Mouse (Mus musculus) erythroblast, adult 5-6 weeks (primary cell): ENCODE measurements around the gene Gstp1. TPM values are rescaled to one million over a fixed set of nuclear protein-coding genes. Genes with fewer than 3 reads are reported as not detected.
A peak's percentile ranks its signal among the peaks of the same experiment; 100 is the strongest.
"Not testable (repeated sequence)": the region's sequence is repeated elsewhere in the genome, so short reads cannot be mapped to it uniquely, and the experiment has no call there.

Experiments used
- ATAC-seq: replicated peaks from 2 replicates; pipeline ENCODE4 v1.8.0; 2016; ENCODE audit warnings: moderate number of reproducible peaks, mild to moderate bottlenecking, moderate TSS enrichment, inconsistent platforms; ENCODE audit not compliant: poor library complexity, low FRiP score, severe bottlenecking
- total RNA-seq, 2 experiments: library from RNA; stranded (forward) in 1 of 2; stranded (reverse) in 1 of 2; fragments of 150-400 nt in 1 of 2; fragments of 200-764, 138-1000 nt in 1 of 2; gene quantifications; 2 replicates each; pipeline versions ENCODE4 v1.2.3 to v1.2.4; 2015 to 2017; ENCODE audit warnings: low replicate concordance in 2 of 2

Gene Gstp1
- total RNA-seq, 2 experiments from 2014 or later: 40.6 to 134 TPM

DNA sequence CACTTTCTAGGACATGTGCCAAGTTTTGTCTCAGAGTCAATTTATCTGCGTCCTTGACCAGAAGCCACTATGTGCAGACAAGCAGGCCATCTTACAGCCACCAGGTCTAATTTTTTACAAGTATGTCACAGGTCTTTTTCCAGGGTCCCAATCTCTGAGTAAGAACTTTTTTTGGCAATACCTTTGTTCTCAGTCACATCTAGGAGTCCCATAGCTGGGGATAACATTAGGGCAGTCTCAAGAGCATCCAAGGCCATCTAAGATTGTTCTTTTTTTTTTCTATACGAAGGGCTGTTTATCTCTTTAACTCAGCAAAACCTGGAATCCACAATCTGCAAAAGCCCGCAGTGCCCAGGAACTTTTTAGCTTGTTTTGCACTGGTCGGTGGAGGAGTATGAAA, 25.6 kb upstream of the Gstp1 start:
- not testable (repeated sequence) for ATAC-seq

DNA sequence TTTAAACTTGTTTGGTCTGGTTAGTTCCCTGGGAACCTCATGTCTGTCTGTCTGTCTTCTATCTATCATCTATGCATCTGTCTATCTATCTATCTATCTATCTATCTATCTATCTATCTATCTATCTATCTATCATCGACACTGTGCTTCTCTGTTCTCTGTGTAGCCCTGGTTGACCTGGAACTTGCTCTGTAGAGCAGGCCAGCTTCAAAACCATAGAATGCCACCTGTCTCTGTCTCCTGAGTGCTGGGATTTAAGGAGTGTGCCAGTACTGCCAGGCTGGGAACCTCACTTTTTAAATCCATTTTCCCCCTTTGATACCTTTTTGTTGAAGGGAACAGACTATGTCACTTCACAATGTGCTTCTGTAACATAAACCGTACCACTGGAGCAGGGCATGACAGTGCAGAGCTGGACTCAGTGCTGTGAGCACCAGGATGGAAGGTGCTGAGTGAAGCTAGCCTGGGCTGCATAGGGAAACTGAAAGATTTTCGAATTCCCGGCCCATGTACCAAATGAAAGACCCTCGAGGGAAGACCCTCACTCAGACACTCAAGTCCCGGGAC, 23.2 kb upstream of the Gstp1 start:
- ATAC-seq: no peak

DNA sequence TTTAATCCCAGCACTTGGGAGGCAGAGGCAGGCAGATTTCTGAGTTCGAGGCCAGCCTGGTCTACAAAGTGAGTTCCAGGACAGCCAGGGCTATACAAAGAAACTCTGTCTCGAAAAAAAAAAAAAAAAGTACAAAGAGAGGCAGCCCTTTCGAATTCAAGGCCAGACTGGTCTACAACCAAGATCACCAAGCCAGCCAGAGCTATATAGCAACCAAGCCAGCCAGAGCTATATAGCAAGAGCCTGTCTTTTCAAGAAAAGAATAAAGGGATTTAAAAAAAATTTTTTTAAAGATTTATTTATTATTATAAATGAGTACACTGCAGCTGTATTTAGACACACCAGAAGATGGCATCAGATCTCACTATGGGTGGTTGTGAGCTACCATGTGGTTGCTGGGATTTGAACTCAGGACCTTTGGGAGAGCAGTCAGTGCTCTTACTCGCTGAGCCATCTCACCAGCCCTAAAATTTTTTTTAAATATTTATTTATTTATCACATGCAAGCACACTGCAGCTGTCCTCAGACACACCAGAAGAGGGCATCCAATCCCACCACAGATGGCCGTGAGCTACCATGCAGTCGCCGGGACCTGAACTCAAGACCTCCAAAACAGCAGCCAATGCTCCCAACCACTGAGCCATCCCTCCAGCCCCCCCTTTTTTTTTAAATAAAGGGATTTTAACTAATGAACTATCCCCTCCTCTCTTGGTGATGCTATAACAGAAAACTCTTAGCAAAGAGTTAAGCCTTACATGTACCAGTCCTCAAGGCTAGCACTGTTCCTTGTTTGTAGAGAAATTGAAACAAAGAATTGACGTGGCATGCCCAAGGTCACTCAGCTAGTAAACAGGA, 22.5 kb upstream of the Gstp1 start:
- not testable (repeated sequence) for ATAC-seq

DNA sequence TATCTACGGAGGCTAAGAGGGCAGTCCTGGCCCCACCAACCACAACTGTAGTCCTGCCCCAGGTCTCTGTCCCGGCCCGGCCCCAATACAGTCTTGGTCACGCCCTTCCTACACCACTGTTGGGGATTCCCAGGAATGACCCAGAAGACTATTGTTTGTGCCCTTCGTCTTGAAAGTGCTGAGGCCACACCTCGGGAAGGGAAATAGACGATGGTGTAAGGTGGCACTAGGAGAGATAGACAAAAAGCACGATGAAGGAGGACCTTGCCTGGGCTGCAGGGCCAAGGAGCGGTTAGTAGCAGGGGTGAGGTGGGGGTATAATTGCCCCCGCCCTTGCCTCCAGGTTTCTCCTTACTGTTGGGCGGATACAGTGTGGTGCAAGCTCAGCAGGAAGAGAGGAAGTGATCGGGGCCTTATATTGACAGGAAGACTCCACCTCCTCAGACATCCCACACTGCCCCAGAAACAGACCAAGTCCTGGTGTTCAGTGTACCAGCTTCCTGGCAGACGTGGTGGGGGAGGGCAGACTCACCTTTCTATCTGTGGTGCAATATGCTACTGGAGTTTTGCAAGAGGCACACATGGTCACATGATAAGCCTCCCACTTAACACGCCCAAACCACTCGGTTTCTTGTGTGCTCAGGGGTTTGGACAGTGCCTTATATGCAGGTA, 21.4 kb upstream of the Gstp1 start, which contains the start of gene Gstp3:
Gene Gstp3 (minus strand): TSS at position 501 of the 672 bp plus-strand sequence.
- peak; percentile 95 for ATAC-seq

DNA sequence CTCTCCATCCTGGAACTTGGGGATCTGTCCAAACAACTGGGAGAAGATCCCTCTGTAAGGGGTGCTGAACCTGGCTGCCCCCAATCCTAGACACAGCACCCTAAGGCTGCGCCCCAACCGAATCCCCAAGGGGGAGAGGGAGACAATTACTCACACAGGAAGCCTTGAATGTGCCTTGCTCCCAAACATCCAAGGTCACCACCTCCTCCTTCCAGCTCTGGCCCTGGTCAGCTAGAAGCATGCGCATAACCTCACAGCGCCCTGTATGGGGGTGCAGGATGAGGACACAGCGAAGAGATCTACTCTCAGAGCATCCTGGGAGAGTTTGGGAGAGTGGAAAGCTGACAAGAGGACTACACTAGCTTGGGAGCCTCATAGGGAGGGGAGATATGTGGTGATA, 20.8 kb upstream of the Gstp1 start:
- peak; percentile 1; the same call in 1 of the 2 replicates for ATAC-seq

DNA sequence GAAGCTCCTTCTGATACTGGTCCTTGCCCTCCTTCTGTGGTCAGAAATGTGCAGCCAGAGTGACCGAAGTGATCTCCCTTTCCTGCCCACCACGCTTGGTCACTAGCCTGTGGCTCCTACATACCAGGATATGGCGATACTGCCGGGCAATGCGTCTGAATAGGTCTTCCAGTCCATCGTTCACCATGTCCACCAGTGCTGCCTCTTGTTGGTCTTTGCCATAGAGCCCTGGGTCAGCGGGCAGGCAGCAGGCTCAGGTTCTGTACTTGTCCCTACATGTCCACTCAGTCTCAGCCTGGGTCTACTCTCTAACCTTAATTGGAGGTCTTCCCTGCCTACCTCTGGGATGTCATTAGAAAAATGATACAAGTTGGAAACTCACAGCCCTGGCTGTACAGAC, 20.2 kb upstream of the Gstp1 start:
- no peak for ATAC-seq

DNA sequence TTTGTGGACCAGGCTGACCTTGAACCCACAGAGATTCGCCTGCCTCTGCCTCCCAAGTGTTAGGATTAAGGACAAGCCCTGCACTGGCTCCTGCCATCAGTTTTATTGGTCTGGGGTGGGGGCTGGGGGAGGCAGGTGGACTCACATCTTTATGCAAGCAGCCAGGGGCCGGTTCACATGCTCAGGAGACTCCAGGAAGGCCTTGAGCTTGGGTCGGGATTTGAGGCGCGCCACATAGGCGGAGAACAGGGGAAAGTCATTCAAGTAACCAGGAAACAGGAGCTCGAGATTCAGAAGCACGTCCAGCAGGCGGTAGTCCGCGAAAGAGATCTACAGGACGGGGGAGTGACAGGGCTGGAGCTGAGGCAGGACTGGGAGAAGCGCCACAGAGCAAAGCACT, 19.6 kb upstream of the Gstp1 start:
- no peak for ATAC-seq

DNA sequence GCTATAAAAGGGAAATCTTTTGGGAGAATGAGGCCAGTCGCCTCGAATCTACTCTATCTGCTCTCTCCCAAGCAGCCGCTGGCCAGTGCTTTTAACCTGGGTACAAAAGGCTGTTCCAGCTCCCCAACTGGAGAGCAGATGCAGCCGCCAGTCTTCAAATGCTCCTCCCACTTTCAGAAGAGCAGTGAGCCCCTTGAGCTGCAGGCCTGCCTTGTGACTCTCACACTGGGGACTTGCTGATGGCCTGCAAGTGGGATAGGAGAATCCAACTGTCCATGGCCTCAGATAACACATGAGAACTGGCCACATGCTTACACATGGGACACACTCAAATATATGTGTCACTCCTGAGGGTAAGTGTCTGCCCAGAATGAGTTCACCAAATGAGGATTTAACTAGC, 18.9 kb upstream of the Gstp1 start:
- ATAC-seq: no peak

DNA sequence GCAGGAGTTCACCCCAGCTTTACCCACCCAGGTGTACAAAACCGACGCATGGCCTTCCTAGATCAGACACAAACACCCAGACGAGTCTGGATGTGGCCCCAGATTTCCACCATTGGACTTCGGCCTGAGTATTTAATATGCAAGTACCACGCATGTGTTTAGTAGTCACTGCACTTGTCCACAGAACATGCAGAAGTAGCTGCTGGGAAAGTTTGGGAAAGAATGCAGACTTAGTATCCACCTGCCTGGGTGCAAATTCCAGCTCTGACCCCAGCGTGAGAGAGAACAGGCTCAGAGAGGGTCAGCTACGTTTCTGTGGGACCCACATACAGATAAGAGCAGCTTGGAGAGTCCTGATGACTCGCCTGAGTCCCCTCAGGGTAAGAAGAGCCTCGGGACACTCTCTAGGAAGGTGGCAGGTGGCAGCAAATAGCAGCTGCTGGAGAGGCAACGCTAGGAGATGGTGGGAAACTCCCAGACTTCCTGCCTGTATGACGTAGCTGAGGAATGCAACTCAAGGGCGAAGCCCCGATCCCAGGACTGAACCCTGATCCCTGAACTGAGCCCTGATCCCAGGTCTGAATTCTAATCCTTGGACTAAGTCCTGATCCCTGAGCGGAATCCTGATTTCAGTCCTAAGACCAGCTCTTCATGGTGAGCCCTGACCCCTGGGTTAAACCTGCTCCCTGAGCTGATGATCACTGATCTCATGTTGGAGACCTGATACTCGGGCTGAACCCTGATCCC, 18.3 kb upstream of the Gstp1 start:
- no peak for ATAC-seq

DNA sequence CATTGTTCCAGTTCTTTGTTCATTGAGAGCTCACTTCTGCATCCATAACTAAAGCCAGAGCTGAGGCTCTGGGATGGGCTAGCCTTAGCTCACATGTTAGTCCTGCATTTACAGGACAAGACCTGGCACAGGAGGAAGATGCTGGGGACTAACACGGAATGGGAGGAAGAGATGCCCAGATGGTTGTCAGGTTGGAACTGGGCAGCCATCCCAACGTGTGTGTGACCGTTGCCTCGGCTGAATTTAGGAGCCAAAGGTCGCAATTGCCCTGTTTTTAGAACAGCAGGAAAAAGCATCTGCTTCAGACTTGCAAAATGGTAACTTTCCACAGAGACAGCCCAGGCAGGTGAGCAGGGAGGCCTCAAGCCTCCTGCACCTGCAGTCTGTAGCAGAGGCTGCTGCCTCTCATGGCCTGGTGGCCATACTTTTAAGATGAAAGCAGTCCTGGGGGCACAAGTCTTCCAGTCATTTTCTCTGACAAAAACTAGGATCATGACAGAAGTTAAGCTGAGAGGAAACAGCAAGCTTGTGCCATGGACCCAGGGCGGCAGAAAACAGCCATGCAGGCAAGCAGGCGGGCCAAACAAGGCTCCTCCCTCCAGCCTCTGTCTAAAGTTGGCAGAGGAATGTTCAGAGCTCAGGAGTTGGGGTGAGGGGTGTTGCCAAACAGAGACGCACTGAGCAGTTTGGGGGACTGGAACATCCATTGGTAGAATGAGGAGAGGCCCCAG, 17.6 kb upstream of the Gstp1 start:
- no peak for ATAC-seq

DNA sequence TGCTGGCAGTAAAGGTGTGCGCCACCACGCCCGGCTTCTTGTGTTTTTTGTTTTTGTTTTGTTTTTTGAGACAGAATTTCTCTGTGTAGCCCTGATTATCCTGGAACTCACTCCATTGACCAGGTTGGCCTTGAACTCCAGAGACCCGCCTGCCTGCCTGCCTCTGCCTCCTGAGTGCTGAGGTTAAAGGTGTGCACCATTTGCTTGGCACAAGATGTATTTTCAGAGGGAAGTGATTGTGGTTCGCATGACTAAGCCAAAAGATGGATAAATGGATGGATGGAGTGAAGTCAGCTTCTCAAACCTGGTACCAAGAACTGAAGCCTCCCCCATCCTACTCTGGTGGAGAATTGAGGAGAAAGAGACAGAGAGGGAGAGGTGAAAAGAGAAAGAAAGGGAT, 16.8 kb upstream of the Gstp1 start:
- no peak for ATAC-seq

DNA sequence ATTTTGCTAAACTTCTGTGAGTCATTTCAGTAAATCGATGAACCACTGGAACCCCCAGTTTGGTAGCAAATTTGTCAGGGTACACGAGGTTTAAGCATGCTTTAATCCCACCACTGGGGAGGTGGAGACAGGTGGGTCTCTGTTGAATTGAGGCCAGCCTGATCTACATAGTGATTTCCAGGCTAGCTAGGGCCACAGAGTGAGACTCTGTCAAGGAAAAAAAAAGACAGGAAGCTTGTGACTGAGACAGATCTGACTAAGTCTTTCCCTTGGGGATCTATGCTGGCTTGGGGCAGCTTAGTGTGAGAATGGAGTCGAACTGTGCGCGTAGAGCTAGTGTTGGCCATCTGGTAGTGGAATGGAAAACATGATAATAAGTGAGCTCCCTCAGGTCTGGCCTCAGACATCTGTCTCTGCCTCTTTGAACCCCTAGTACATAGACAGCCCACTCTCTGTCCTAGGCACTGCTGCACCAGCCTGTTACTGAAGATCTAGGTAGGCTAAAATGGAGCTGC, 14.8 kb upstream of the Gstp1 start:
- no peak for ATAC-seq

DNA sequence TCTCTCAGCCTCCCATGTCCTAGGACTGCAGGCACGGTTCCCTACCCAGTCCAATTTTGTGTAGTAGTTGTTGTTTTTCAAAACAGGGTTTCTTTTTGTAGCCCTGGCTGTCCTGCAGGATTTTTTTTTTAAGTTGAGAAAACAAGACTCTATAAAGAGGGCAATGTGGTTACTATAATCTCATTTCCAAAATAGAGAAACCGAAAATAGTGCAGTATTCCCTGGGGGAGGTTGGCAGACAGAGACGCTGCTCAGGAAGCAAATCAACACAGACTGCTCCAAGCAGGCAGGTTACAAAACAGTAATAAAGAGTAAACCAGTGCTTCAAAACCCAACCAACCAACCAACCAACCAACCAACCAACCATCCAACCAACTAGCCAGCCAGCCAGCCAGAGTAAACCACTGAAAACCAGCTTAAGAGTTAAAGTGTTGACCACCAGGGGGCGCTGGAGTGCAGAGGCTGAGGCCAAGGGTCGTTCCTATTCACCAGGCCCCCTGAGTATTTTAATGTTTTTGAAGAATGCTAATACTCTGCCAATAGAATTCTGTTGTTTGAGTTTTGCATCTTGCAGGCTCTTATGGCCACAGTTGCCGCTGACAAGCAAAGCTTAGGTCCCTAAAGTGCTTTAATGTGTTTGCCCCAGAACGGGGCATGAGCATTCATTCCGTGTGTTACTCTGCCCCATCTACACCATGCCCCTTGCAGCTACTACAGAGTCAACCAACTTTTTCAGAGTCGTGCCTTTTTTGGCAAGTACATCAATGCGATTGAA, 14.1 kb upstream of the Gstp1 start:
- no peak for ATAC-seq

DNA sequence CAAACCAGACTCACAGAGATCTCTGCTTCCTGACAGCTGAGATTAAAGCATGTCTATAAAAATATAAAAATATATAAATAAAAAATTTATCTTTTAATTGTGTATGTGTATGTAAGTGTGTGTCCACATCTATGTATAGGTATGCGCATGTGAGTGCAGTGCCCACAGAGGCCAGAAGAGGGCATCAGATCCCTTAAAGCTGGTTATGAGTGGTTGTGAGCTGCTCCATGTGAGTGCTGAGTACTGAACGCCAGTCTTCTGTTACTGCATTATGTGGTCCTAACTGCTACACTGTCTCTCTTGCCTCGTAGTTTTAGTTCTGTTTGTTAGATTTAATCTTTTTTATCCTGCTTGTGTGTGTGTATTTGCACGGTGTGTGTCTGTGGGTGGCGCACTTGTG, 13.2 kb upstream of the Gstp1 start:
- no peak for ATAC-seq

DNA sequence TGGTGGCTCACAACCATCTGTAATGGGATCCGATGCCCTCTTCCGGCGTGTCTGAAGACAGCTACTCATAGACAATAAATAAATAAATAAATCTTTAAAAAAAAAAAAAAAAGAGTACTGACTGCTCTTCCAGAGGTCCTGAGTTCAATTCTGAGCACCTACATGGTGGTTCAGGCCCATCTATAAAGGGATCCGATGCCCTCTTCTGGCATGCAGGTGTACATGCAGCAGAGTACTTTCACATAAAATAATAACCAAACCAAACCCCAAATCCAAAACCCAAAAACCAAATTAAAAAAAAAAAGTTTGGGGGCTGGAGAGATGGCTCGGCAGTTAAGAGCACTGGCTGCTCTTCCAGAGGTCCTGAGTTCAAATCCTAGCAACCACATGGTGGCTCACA, 11.3 kb upstream of the Gstp1 start:
- ATAC-seq: not testable (repeated sequence)

DNA sequence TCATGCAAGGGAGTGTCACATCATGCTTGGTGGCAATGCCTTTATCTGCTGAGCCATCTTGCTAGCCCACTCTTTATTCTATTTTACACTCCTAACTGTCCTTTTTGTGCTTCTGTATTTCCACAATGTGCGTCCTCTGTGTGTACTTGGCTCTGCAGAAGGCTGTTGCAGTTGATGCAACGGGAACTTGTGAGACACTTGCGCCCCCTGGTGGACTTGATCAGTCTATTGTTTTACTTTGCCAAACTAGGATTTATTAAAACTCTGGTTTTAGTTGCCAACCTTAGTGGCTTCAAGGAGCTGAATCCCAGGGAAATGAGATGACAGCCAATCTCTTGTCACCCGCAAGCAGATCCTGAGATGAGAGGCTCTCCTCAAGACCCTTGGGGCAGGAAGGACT, 10.1 kb upstream of the Gstp1 start:
- ATAC-seq: peak; percentile 50

DNA sequence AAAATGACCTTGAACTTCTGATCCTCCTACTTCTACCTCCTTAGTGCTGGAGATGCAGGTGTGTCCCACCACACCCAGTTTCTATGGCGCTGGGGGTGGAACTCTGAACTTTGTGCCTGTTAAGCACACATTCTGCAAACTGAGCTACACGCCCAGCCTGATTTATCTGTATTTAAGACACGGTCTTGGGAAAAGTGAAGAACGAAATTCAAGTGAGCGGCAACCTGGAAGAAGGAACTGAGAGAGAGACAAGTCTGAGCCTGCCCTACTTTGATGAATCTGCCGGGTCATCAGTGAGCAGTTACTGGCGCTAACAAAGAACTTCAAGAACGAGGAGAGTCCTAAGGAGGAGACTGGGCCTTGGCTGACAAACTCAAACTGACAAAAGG, 9.1 kb upstream of the Gstp1 start:
- ATAC-seq: peak; percentile 80

DNA sequence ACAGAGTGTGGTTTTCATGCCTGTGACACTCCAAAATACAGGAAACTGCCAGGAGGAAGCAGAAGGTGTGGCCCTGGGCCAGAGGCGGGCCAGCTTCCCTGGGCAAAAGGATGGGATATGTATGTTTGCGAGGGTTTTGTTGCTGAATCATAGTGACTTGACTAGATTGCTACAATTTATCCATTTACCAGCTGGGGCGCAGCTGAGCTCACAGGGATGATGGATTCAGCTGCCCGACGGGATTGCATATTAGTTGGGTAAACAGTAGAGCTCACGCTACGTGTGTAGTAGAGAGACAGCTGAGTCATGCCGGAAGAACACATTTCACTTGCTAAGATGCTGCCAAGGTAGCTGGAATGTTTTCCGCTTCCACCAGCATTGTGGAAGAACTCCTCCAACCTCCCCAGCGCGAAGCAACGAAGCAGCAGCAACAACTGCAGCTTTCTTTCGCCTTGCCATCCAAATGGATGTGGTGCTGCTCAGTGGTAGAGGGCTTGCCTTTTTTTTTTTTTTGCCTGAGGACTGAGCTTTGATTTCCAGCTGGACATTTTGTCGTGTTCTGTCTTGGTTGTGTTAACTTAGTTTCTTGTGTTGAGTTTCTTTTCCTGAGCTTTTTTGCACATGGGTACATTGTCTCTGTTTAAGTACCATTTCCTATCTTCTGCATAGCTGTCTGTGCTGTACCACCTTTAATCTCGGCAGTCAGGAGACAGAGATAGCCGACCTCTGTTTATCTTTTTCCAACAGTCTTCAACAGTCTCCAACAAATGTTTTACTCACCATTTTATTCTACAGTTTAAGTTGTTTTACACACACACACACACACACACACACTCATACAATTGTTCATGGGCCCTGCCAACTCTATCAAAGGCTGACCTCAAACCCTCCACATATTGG, 8.4 kb upstream of the Gstp1 start, which contains the start of gene Gstp2:
Gene Gstp2 (minus strand): TSS at position 58 of the 900 bp plus-strand sequence.
- ATAC-seq: peak; percentile 89
